Mouse (Mus musculus) MEL (cell line): ENCODE results near the gene Gm826. TPM values are rescaled to one million over a fixed set of nuclear protein-coding genes. Genes with fewer than 3 reads are reported as not detected.

Experiments
- DNase-seq: peaks from one replicate; pipeline ENCODE4 v3.0.0; 2011; ENCODE audit warnings: low read depth, low spot score
- H3K27ac ChIP-seq: 2 replicates; pipeline ENCODE4 v1.5.1; 2012; ENCODE audit warnings: low read depth, mild to moderate bottlenecking, control low read depth, low read length, moderate library complexity; ENCODE audit not compliant: control insufficient read depth
- H3K27me3 ChIP-seq, 2 experiments: fragments of 150-350 bp in 1 of 2; sonication (generic) in 1 of 2; 2 replicates each; pipeline ENCODE4 v1.6.1; 2012; ENCODE audit warnings: low read length in 2 of 2, mild to moderate bottlenecking in 2 of 2, improper control_type of control experiment in 1 of 2, moderate library complexity in 1 of 2; ENCODE audit not compliant: insufficient read depth in 2 of 2, control insufficient read depth in 1 of 2
- H3K36me3 ChIP-seq, 2 experiments: 2 replicates each; pipeline ENCODE4 v1.6.1; 2012 to 2014; ENCODE audit warnings: low read length in 2 of 2, improper control_type of control experiment in 1 of 2, inconsistent platforms in 1 of 2, mild to moderate bottlenecking in 1 of 2; ENCODE audit not compliant: insufficient read depth in 2 of 2, control insufficient read depth in 1 of 2
- H3K4me1 ChIP-seq, 2 experiments: fragments of 150-350 bp in 1 of 2; sonication (generic) in 1 of 2; 2 replicates each; pipeline ENCODE4 v1.6.1; 2012; ENCODE audit warnings: low read length in 2 of 2, improper control_type of control experiment in 1 of 2, mild to moderate bottlenecking in 1 of 2; ENCODE audit not compliant: insufficient read depth in 2 of 2, control insufficient read depth in 1 of 2
- H3K4me3 ChIP-seq, 2 experiments: fragments of 150-350 bp in 1 of 2; sonication (generic) in 1 of 2; 2 replicates each; pipeline ENCODE4 v1.5.1; 2012; ENCODE audit warnings: low read depth in 2 of 2, low read length in 2 of 2, mild to moderate bottlenecking in 2 of 2, moderate library complexity in 2 of 2, control low read depth in 1 of 2, improper control_type of control experiment in 1 of 2; ENCODE audit not compliant: control insufficient read depth in 1 of 2, insufficient read depth in 1 of 2
- H3K79me2 ChIP-seq: 2 replicates; pipeline ENCODE4 v1.6.1; 2012; ENCODE audit warnings: mild to moderate bottlenecking, low read length, moderate library complexity; ENCODE audit not compliant: control insufficient read depth, poor library complexity, insufficient read depth
- H3K9ac ChIP-seq: 2 replicates; pipeline ENCODE4 v1.6.1; 2012; ENCODE audit warnings: low read depth, mild to moderate bottlenecking, control low read depth, low read length, moderate library complexity; ENCODE audit not compliant: control insufficient read depth, poor library complexity, severe bottlenecking
- H3K9me3 ChIP-seq: fragments of 150-350 bp; sonication (generic); replicated peaks from 2 replicates; pipeline ENCODE4 v1.6.1; 2012; ENCODE audit warnings: mild to moderate bottlenecking, low read length, improper control_type of control experiment, moderate library complexity; ENCODE audit not compliant: insufficient read depth
- CHD1 ChIP-seq: IDR thresholded peaks from 2 replicates; pipeline ENCODE4 v1.6.1; 2012; ENCODE audit warnings: low read depth, mild to moderate bottlenecking, inconsistent platforms, low read length, improper control_type of control experiment
- CTCF ChIP-seq, 3 experiments: IDR thresholded peaks in 2 of 3; conservative IDR thresholded peaks in 1 of 3; 2 replicates each; pipeline ENCODE4 v1.5.1; 2011 to 2012; ENCODE audit warnings: low read length in 3 of 3, low read depth in 2 of 3, mild to moderate bottlenecking in 2 of 3, improper control_type of control experiment in 1 of 3, inconsistent platforms in 1 of 3, mixed read lengths in 1 of 3, moderate library complexity in 1 of 3; ENCODE audit not compliant: control insufficient read depth in 1 of 3, insufficient read depth in 1 of 3, poor library complexity in 1 of 3, severe bottlenecking in 1 of 3
- EP300 ChIP-seq, 2 experiments: IDR thresholded peaks; 2 replicates each; pipeline ENCODE4 v1.6.1; 2011; ENCODE audit warnings: improper control_type of control experiment in 2 of 2, low read length in 2 of 2, low read depth in 1 of 2, mild to moderate bottlenecking in 1 of 2
- GABPA ChIP-seq: IDR thresholded peaks from 2 replicates; pipeline ENCODE4 v1.6.1; 2012; ENCODE audit warnings: low read depth, mild to moderate bottlenecking, inconsistent platforms, low read length, improper control_type of control experiment, moderate library complexity
- KAT2A ChIP-seq: conservative IDR thresholded peaks from 2 replicates; pipeline ENCODE4 v1.6.1; 2012; ENCODE audit warnings: low read depth, low read length, improper control_type of control experiment, inconsistent platforms
- MAFK ChIP-seq: IDR thresholded peaks from 2 replicates; pipeline ENCODE4 v1.6.1; 2011; ENCODE audit warnings: low read depth, mild to moderate bottlenecking, low read length, improper control_type of control experiment, borderline replicate concordance
- NRF1 ChIP-seq: IDR thresholded peaks from 2 replicates; pipeline ENCODE4 v1.6.1; 2014; ENCODE audit warnings: low read depth, mild to moderate bottlenecking, inconsistent platforms, low read length, improper control_type of control experiment, moderate library complexity; ENCODE audit not compliant: poor library complexity, insufficient read depth, severe bottlenecking
- RCOR1 ChIP-seq: IDR thresholded peaks from 2 replicates; pipeline ENCODE4 v1.6.1; 2012; ENCODE audit warnings: low read depth, mild to moderate bottlenecking, inconsistent platforms, low read length, improper control_type of control experiment
- SIN3A ChIP-seq: IDR thresholded peaks from 2 replicates; pipeline ENCODE4 v1.6.1; 2012; ENCODE audit warnings: low read length, improper control_type of control experiment, inconsistent platforms
- SMC3 ChIP-seq: IDR thresholded peaks from 2 replicates; pipeline ENCODE4 v1.6.1; 2011; ENCODE audit warnings: low read depth, low read length, improper control_type of control experiment
- TAL1 ChIP-seq: IDR thresholded peaks from 2 replicates; pipeline ENCODE4 v1.6.1; 2012; ENCODE audit warnings: mild to moderate bottlenecking, inconsistent platforms, low read length, moderate library complexity, mixed read lengths
- TBP ChIP-seq: IDR thresholded peaks from 2 replicates; pipeline ENCODE4 v1.8.0; 2011; ENCODE audit warnings: low read depth, low read length, improper control_type of control experiment
- UBTF ChIP-seq: IDR thresholded peaks from 2 replicates; pipeline ENCODE4 v1.6.1; 2012; ENCODE audit warnings: low read depth, mild to moderate bottlenecking, inconsistent platforms, low read length, improper control_type of control experiment, moderate library complexity, borderline replicate concordance; ENCODE audit not compliant: insufficient read depth
- USF2 ChIP-seq, 2 experiments: IDR thresholded peaks; 2 replicates each; pipeline ENCODE4 v1.6.1; 2011 to 2012; ENCODE audit warnings: improper control_type of control experiment in 2 of 2, low read length in 2 of 2, borderline replicate concordance in 1 of 2, inconsistent platforms in 1 of 2, low read depth in 1 of 2, mild to moderate bottlenecking in 1 of 2; ENCODE audit not compliant: insufficient read depth in 1 of 2
- polyA plus RNA-seq, 2 experiments: library from polyadenylated mRNA; stranded (reverse) in 1 of 2; unstranded in 1 of 2; fragments of >175 nt in 1 of 2; fragments of >200 nt in 1 of 2; gene quantifications; 2 replicates each; pipeline versions ENCODE4 v1.2.1 to v1.2.4; 2012; ENCODE audit warnings: low replicate concordance in 2 of 2, low read depth in 1 of 2; ENCODE audit not compliant: insufficient read length in 2 of 2, insufficient read depth in 1 of 2, missing spikeins in 1 of 2
- total RNA-seq: library from RNA; depleted of rRNA; stranded (reverse); fragments of 300-350 nt; gene quantifications from 2 replicates; pipeline ENCODE4 v1.2.3, GENCODE M21; 2012

Gm826 gene
- total and polyA plus RNA-seq, 3 experiments: not detected

- Histone ChIP-seq H3K79me2 (no peaks in the 10 kb centered on the region), H3K9ac (no peak overlapping the region), H3K27me3 (no peaks in the 10 kb centered on the region), H3K4me1 (no peaks in the 10 kb centered on the region), H3K4me3 (no peak overlapping the region), H3K9me3 (no peaks in the 10 kb centered on the region), H3K36me3 (no peaks in the 10 kb centered on the region), H3K27ac (no peak overlapping the region)
- no peak for TF ChIP-seq CHD1
- no peak for TF ChIP-seq RCOR1
- TF ChIP-seq USF2 (IDR thresholded peaks at IDR 0.05; ENCODE audit: borderline replicate concordance in 1 of 2, insufficient read depth in 1 of 2, low read depth in 1 of 2, low read length in 2 of 2): no peak
- no peak for TF ChIP-seq SMC3
- no peak for TF ChIP-seq TBP
- TF ChIP-seq CTCF (IDR thresholded peaks at IDR 0.05 in 2 of 3, conservative IDR thresholded peaks at IDR 0.05 in 1 of 3; ENCODE audit: control insufficient read depth in 1 of 3, insufficient read depth in 1 of 3, low read depth in 2 of 3, low read length in 3 of 3, poor library complexity in 1 of 3, severe bottlenecking in 1 of 3): no peak
- no peak for TF ChIP-seq KAT2A
- no peak for DNase-seq
These were observed 31.3 kb upstream of the Gm826 start for GRCm38 (mm10) chr2:160365107-160365911.

- no peak overlapping the region for H3K4me3 ChIP-seq
- no peaks in the 10 kb centered on the region for H3K4me1 ChIP-seq
- no peak for DNase-seq
- H3K27ac ChIP-seq: no peak overlapping the region
- no peak for TF ChIP-seq SMC3
- no peak for TF ChIP-seq EP300 (IDR thresholded peaks at IDR 0.05; ENCODE audit: low read depth in 1 of 2, low read length in 2 of 2)
- no peak for TF ChIP-seq NRF1
- no peak for TF ChIP-seq GABPA
- TF ChIP-seq SIN3A: no peak
- no peak for TF ChIP-seq UBTF
- TF ChIP-seq MAFK: no peak
- no peak for TF ChIP-seq TAL1
- H3K27me3 ChIP-seq: no peaks in the 10 kb centered on the region
- H3K9ac ChIP-seq: no peak overlapping the region
- H3K36me3 ChIP-seq: no peaks in the 10 kb centered on the region
- H3K79me2 ChIP-seq: no peaks in the 10 kb centered on the region
- no peaks in the 10 kb centered on the region for H3K9me3 ChIP-seq
These were observed 30.7 kb upstream of the Gm826 start for GRCm38 (mm10) chr2:160364666-160365065.
